Mouse (Mus musculus): ENCODE measurements at regions not wholly inside any gene's neighbourhood (a gene's known extent, or its start where the extent isn't known, plus 50 kb on each side); places are given as distances from the start of the nearest gene placed in this dataset.
A peak's percentile ranks its signal among the peaks of the same experiment; 100 is the strongest.

DNA sequence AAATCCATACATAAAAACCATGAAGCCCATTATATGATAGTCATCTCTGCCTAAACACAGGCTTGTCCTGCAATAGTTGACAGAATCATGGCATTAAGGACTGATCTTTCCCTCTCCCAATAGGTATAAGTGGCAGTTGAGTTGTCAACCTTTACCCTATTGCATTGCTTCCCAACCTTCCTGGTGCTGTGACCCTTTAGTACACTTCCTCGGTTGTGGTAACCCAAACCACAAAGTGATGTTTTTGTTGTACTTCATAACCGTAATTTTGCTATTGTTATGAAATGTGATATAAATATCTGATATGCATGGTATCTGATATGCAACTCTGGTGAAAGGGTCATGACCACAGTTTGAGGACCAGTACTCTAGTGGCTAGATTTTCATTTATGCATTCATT lies 61.4 kb downstream of the Gm4340 start:
- no peak for DNase-seq (ENCODE audit: low spot score)

DNA sequence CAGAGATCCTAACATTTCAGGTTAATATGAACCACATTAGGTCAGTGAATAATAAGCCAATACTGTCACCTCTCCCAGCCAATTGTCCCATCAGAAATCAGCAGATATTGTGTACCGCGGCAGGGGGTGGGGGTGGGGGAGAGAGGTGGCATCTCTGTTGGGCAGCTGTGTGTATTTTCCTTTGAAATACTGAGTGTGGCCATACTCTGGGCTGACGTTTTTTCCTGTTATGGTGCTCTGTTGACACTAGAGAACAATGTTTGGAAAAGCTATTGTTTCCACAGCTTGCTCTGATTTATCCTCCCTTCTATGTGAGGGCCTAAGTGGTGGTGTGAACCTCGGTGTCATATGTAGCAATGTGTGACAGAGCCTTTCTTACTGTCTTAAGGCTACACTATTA lies 81.0 kb downstream of the Gm4340 start:
- DNase-seq (ENCODE audit: low spot score) = peak; percentile 1

DNA sequence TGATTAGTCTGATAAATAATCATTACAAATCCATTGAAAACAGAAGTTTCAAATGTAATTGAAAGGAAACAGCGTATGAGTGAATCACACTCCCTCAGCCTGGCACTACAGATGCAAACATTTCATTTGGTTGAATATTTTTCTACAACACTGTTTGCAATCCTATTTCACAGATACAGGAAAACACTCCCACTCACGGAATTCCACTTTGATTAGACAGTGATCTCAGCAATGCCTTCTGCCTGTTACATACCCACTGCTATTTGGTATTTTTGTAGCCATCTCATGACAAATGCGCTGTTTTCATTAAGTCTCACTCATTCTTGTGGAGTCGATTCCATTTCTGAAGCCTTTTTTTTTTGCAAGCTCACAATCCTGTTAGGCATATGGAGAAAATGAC lies 105.3 kb downstream of the Gm4340 start:
- no peak for DNase-seq (ENCODE audit: low spot score)

Measured in lung, postnatal 25 days (tissue).